In the genomic region with DNA sequence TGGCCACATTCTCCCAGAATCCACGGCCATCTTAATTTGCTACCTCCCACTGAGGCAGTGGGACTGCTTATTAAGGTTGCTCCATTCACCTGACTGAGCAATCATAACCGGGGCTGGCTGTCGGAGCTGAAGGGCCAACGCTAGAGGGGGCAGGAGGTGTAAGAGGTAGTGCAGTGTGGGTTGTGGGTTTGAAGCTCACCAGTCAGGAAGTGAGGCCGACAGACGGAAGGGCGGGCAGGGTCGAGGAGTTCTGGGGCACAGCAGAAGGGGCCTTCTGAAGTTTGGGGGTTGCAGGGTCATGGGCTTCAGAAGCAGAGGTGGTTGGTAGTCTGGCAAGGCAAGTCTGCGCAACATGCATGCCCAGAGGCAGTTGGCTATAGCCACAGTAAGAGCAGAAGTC, we compare ENCODE assay signal across 9 mouse cellular contexts. TPM values are rescaled to one million over a fixed set of nuclear protein-coding genes. Genes with fewer than 3 reads are reported as not detected.
DNase-seq lines count a peak whose midpoint lies in the region; ATAC-seq lines count a peak whose summit lies in the region.
"Had no signal": no experiment of that assay in that cellular context is flagged by ENCODE, and none has a peak within 500 bp of the region (broad histone marks: within the 10 kb centered on the region; RNA-seq: fewer than 3 reads in every experiment).

A gene (plus strand): TSS at position 205 of the 400 bp plus-strand sequence.

- 59% methylated on average over 9 of the region's 9 CpGs for WGBS in intestine, embryonic 16.5 days

- peak; percentile 83 for DNase-seq in A20 (ENCODE audit: low read depth, low spot score)
- DNase-seq in CD4-positive helper T cell, adult 2 months (ENCODE audit: low read depth, low spot score): peak; percentile 89
- no peak for DNase-seq in left cerebral cortex, postnatal 25 days (ENCODE audit: low spot score in 2 of 2)
- peak; percentile 89 for DNase-seq in naive thymus-derived CD4-positive, alpha-beta T cell, adult 2 months (ENCODE audit: low read depth)
- no peak for DNase-seq in urinary bladder, postnatal 14 days (ENCODE audit: low spot score)
- no peak for DNase-seq in heart, postnatal 25 days (ENCODE audit: low spot score)
- no peak for DNase-seq in right cerebral cortex, postnatal 25 days
- DNase-seq: cerebellum, postnatal 36 days had no signal

- no peak within 1 kb of the TSS for H3K4me3 ChIP-seq in intestine, embryonic 16.5 days (ENCODE audit: low read length)

- no peaks in the 10 kb centered on the region for H3K9me3 ChIP-seq in intestine, embryonic 16.5 days (ENCODE audit: control insufficient read depth, low read length)

- no peak within 1 kb of the TSS for H3K27ac ChIP-seq in intestine, embryonic 16.5 days (ENCODE audit: low read length)

- ATAC-seq in intestine, embryonic 16.5 days: no peak

- no peak within 1 kb of the TSS for H3K4me2 ChIP-seq in intestine, embryonic 16.5 days (ENCODE audit: low read depth, low read length)

- peaks cover 34% of the 10 kb centered on the region for H3K27me3 ChIP-seq in intestine, embryonic 16.5 days (replicated peaks; ENCODE audit: control insufficient read depth, insufficient read depth, low read length)

- H3K36me3 ChIP-seq in intestine, embryonic 16.5 days (ENCODE audit: control insufficient read depth, insufficient read depth, low read length): no peaks in the 10 kb centered on the region

- H3K4me1 ChIP-seq in intestine, embryonic 16.5 days (ENCODE audit: control insufficient read depth, insufficient read depth, low read length): peaks cover 27% of the 10 kb centered on the region

- H3K9ac ChIP-seq in intestine, embryonic 16.5 days (ENCODE audit: low read depth, low read length): no peak within 1 kb of the TSS

- intact Hi-C loops in left cerebral cortex, postnatal 25 days (cut with DNase I): loop anchor here (5.0 kb wide), 1 partner anchor 92 kb away; a partner anchor contains a TSS
- intact Hi-C loops in heart, postnatal 25 days (cut with DNase I): no loop called here

RNA-seq across cellular contexts. Expression of the gene that starts here (rescaled TPM):
- total RNA-seq in left cerebral cortex, postnatal 25 days (2021): 100 to 1,000 TPM; 678 to 689 TPM
- 1 to 10 TPM; 5.9 to 7.3 TPM for total RNA-seq in heart, postnatal 25 days (2021)
- 0.05 and 0.21 TPM in 2 replicates for polyA plus RNA-seq in intestine, embryonic 16.5 days (2015; fragmentation: Nextera tagmentation; extraction: Ambion mirVana)

Comparison
In these comparisons a context has a peak if more than half of its experiments do, and no peak if none do; other contexts are left out.
1. RNA of the gene that starts here (total RNA-seq): 678 to 689 TPM in left cerebral cortex, postnatal 25 days; 5.9 to 7.3 TPM in heart, postnatal 25 days; every median in the first group is over 10 times any median in the second.
2. DNase-seq: peak in A20 (single experiment), CD4-positive helper T cell, adult 2 months (single experiment) and naive thymus-derived CD4-positive, alpha-beta T cell, adult 2 months (single experiment); none in left cerebral cortex, postnatal 25 days (0 of 2), urinary bladder, postnatal 14 days (single experiment), heart, postnatal 25 days (single experiment) and right cerebral cortex, postnatal 25 days (single experiment).